Mouse (Mus musculus) liver, embryonic 14.5 days (tissue): ENCODE measurements around the gene Gm14139. TPM values are rescaled to one million over a fixed set of nuclear protein-coding genes. Genes with fewer than 3 reads are reported as not detected.
"Not testable (repeated sequence)": the region's sequence is repeated elsewhere in the genome, so short reads cannot be mapped to it uniquely, and the experiment has no call there.

Source experiments
- ATAC-seq: fragments of 200-750 bp; cut with Nextera tagmentation; 2 replicates; pipeline ENCODE4 v1.8.0; 2017; ENCODE audit warnings: moderate number of reproducible peaks, mild to moderate bottlenecking, moderate library complexity; ENCODE audit not compliant: insufficient read depth
- DNase-seq, 3 experiments: peaks; one replicate each; pipeline ENCODE4 v3.0.0-alpha.2; 2012 to 2013; ENCODE audit warnings: low read depth in 3 of 3, low spot score in 3 of 3
- H3K27ac ChIP-seq: fragments of 300-500 bp; sonication (generic); 2 replicates; pipeline ENCODE4 v1.5.1; 2014; ENCODE audit warnings: moderate library complexity, mild to moderate bottlenecking, control low read depth, inconsistent platforms
- H3K27me3 ChIP-seq: fragments of 300-500 bp; sonication (generic); 2 replicates; pipeline ENCODE4 v1.6.1; 2014; ENCODE audit warnings: mild to moderate bottlenecking, low read length, moderate library complexity; ENCODE audit not compliant: control insufficient read depth, insufficient read depth
- H3K36me3 ChIP-seq: fragments of 300-500 bp; sonication (generic); replicated peaks from 2 replicates; pipeline ENCODE4 v1.6.1; 2014; ENCODE audit warnings: low read depth; ENCODE audit not compliant: control insufficient read depth, insufficient read depth
- H3K4me1 ChIP-seq, 2 experiments: fragments of 200-500 bp in 1 of 2; fragments of 300-500 bp in 1 of 2; sonication (generic) in 1 of 2; replicated peaks; 2 replicates each; pipeline ENCODE4 v1.6.1; 2012 to 2014; ENCODE audit warnings: antibody characterized with exemption in 1 of 2, inconsistent platforms in 1 of 2, low read length in 1 of 2; ENCODE audit not compliant: control insufficient read depth in 2 of 2, insufficient read depth in 2 of 2
- H3K4me2 ChIP-seq: fragments of 300-500 bp; sonication (generic); 2 replicates; pipeline ENCODE4 v1.6.1; 2014; ENCODE audit warnings: low read depth, mild to moderate bottlenecking, control low read depth, moderate library complexity
- H3K4me3 ChIP-seq, 2 experiments: fragments of 200-500 bp in 1 of 2; fragments of 300-500 bp in 1 of 2; sonication (generic) in 1 of 2; 2 replicates each; pipeline ENCODE4 v1.5.1; 2012 to 2014; ENCODE audit warnings: low read depth in 2 of 2, low read length in 2 of 2, mild to moderate bottlenecking in 2 of 2, control low read depth in 1 of 2, inconsistent platforms in 1 of 2, moderate library complexity in 1 of 2; ENCODE audit not compliant: insufficient read depth in 1 of 2
- H3K9ac ChIP-seq: fragments of 300-500 bp; sonication (generic); replicated peaks from 2 replicates; pipeline ENCODE4 v1.6.1; 2014; ENCODE audit warnings: mild to moderate bottlenecking, control low read depth, moderate library complexity
- H3K9me3 ChIP-seq: fragments of 300-500 bp; sonication (generic); 2 replicates; pipeline ENCODE4 v1.6.1; 2016; ENCODE audit warnings: low read length, mixed read lengths; ENCODE audit not compliant: control insufficient read depth
- CTCF ChIP-seq: IDR thresholded peaks from 2 replicates; pipeline ENCODE4 v1.5.1; 2016; ENCODE audit warnings: antibody characterized with exemption, low read depth, control low read depth
- EP300 ChIP-seq: IDR thresholded peaks from 2 replicates; pipeline ENCODE4 v1.6.1; 2016; ENCODE audit warnings: antibody characterized with exemption, low read depth
- whole genome bisulfite sequencing: fragments of 180-500 bp; shearing (Covaris S2); extraction: QIAGEN DNeasy Blood & Tissue Kit; methylation state at CpG from one replicate; pipeline ENCODE4 v1.1.7; 2014; ENCODE audit not compliant: insufficient replicate concordance; 5-methylcytosine and 5-hydroxymethylcytosine counted together
- polyA plus RNA-seq, 2 experiments: library from polyadenylated mRNA; depleted of rRNA in 1 of 2; stranded (reverse) in 1 of 2; unstranded in 1 of 2; fragments of >200 nt; fragmentation: Nextera tagmentation in 1 of 2; extraction: Ambion mirVana in 1 of 2; gene quantifications; 2 replicates each; pipeline versions ENCODE4 v1.2.1 to v1.2.3; 2012 to 2014

Gm14139 gene
- polyA plus RNA-seq (2012; rRNA removed) (0.04 TPM in 1 of 2 replicates, not detected in the other), polyA plus RNA-seq (2014; fragmentation: Nextera tagmentation; extraction: Ambion mirVana) (0.08 TPM in 1 of 2 replicates, not detected in the other)

- not testable (repeated sequence) for H3K27me3 ChIP-seq, H3K4me2 ChIP-seq, H3K27ac ChIP-seq, H3K4me3 ChIP-seq, ATAC-seq, H3K9me3 ChIP-seq, DNase-seq, H3K4me1 ChIP-seq, H3K36me3 ChIP-seq, H3K9ac ChIP-seq
- 42% methylated on average over 7 of the region's 7 CpGs for whole genome bisulfite sequencing
Measured at GRCm38 (mm10) chr2:150181570-150181999, at the start of gene Gm14139. TSS of gene Gm14139 (plus strand) at chr2:150181755.

GRCm38 (mm10) chr2:150132002-150132401, 49.6 kb upstream of the Gm14139 start:
- WGBS: 45% methylated on average over 1 of the region's 1 CpGs
- not testable (repeated sequence) for H3K27me3 ChIP-seq, H3K9ac ChIP-seq, H3K36me3 ChIP-seq, H3K4me3 ChIP-seq, H3K27ac ChIP-seq, ATAC-seq, H3K9me3 ChIP-seq, H3K4me1 ChIP-seq, DNase-seq, H3K4me2 ChIP-seq

- Histone ChIP-seq H3K4me2 (no peak overlapping the region), H3K36me3 (no peaks in the 10 kb centered on the region), H3K4me1 (peaks cover 0 to 8% of the 10 kb centered on the region in 2 experiments; a peak in 2 of 4 replicates), H3K4me3 (no peak overlapping the region), H3K27me3 (no peaks in the 10 kb centered on the region), H3K9me3 (no peaks in the 10 kb centered on the region), H3K9ac (no peak overlapping the region), H3K27ac (no peak overlapping the region)
- DNase-seq (no peak), ATAC-seq (no peak)
- 62% methylated on average over 2 of the region's 2 CpGs for WGBS
- no peak for TF ChIP-seq CTCF
- no peak for TF ChIP-seq EP300
Measured at GRCm38 (mm10) chr2:150132773-150133172, 48.8 kb upstream of the Gm14139 start.

GRCm38 (mm10) chr2:150136435-150136897, 45.1 kb upstream of the Gm14139 start, which contains the start of gene Zfp120:
TSS of gene Zfp120 (minus strand) at chr2:150136708.
- Histone ChIP-seq H3K9me3 (no peaks in the 10 kb centered on the region), H3K9ac (peak within 1 kb of the TSS; percentile 86), H3K4me1 (peaks cover 0 to 8% of the 10 kb centered on the region in 2 experiments; a peak in 2 of 4 replicates), H3K27me3 (no peaks in the 10 kb centered on the region), H3K4me2 (peak within 1 kb of the TSS; percentile 65), H3K4me3 (peak within 1 kb of the TSS; percentile 65 to 86), H3K27ac (peak within 1 kb of the TSS; percentile 15; the same call in 1 of the 2 replicates), H3K36me3 (no peaks in the 10 kb centered on the region)
- DNase-seq (peak; percentile 81 to 82 (median 82)), ATAC-seq (peak; percentile 98)
- TF ChIP-seq CTCF (no peak), EP300 (no peak)
- 0% methylated on average over 13 of the region's 13 CpGs for WGBS

GRCm38 (mm10) chr2:150166703-150167102, 14.9 kb upstream of the Gm14139 start:
- Histone ChIP-seq H3K9me3 (no peaks in the 10 kb centered on the region), H3K4me3 (no peak overlapping the region)
- no peak for ATAC-seq

More at GRCm38 (mm10) chr2:150166703-150167102, 14.9 kb upstream of the Gm14139 start:
- Histone ChIP-seq H3K4me1 (no peaks in the 10 kb centered on the region), H3K27me3 (no peaks in the 10 kb centered on the region), H3K9ac (no peak overlapping the region), H3K27ac (no peak overlapping the region), H3K4me2 (no peak overlapping the region), H3K36me3 (no peaks in the 10 kb centered on the region)
- no peak for TF ChIP-seq CTCF
- TF ChIP-seq EP300: no peak
- DNase-seq: no peak
